Mouse (Mus musculus) heart, adult 18-20 months (tissue): ENCODE results near the gene S100a5. TPM values are rescaled to one million over a fixed set of nuclear protein-coding genes. Genes with fewer than 3 reads are reported as not detected.

Source experiments
- DNase-seq, 2 experiments: peaks; one replicate each; pipeline ENCODE4 v3.0.0; 2021 to 2022; ENCODE audit warnings: mixed read lengths in 1 of 2
- long read RNA-seq, 2 experiments: library from polyadenylated mRNA; stranded (forward); transcript quantifications; one replicate each; pipeline ENCODE4 v2.0.0; 2021
- total RNA-seq, 2 experiments: library from RNA; stranded (reverse); gene quantifications; 2 replicates each; pipeline ENCODE4 v1.2.3; 2021

S100a5 gene
- not detected for total RNA-seq
- long read RNA-seq, experiment 1 = 0 reads
- long read RNA-seq, experiment 2 = 0 reads

GRCm38 (mm10) chr3:90608223-90608622, at the start of gene S100a5:
TSS of gene S100a5 (plus strand) at chr3:90608523.
- DNase-seq = no peak

- DNase-seq = no peak
Observed at GRCm38 (mm10) chr3:90560008-90560628, 48.2 kb upstream of the S100a5 start, which contains the start of gene S100a3. TSS of gene S100a3 (plus strand) at chr3:90560578.

- DNase-seq = peak; percentile 50 to 65
Observed at GRCm38 (mm10) chr3:90574691-90575090, 33.6 kb upstream of the S100a5 start.

- DNase-seq = no peak
Observed at GRCm38 (mm10) chr3:90575320-90575719, 33.0 kb upstream of the S100a5 start.

GRCm38 (mm10) chr3:90576351-90577001, 31.8 kb upstream of the S100a5 start:
- DNase-seq = no peak

- no peak for DNase-seq
Observed at GRCm38 (mm10) chr3:90579433-90579832, 28.9 kb upstream of the S100a5 start.

- DNase-seq = no peak
Observed at GRCm38 (mm10) chr3:90581141-90581540, 27.2 kb upstream of the S100a5 start.

GRCm38 (mm10) chr3:90582156-90582555, 26.2 kb upstream of the S100a5 start:
- no peak for DNase-seq

- DNase-seq = no peak
Observed at GRCm38 (mm10) chr3:90582556-90582955, 25.8 kb upstream of the S100a5 start.

GRCm38 (mm10) chr3:90583893-90584292, 24.4 kb upstream of the S100a5 start:
- DNase-seq = peak in 1 of 2 experiments; percentile 72

GRCm38 (mm10) chr3:90585595-90585994, 22.7 kb upstream of the S100a5 start:
- peak; percentile 82 to 84 for DNase-seq

GRCm38 (mm10) chr3:90586016-90586643, 22.2 kb upstream of the S100a5 start:
- no peak for DNase-seq

GRCm38 (mm10) chr3:90586906-90587305, 21.4 kb upstream of the S100a5 start:
- peak; percentile 78 to 92 for DNase-seq

- peak; percentile 47 to 71 for DNase-seq
Observed at GRCm38 (mm10) chr3:90587361-90588101, 20.8 kb upstream of the S100a5 start.

- no peak for DNase-seq
Observed at GRCm38 (mm10) chr3:90589390-90589789, 18.9 kb upstream of the S100a5 start.

GRCm38 (mm10) chr3:90589947-90590346, 18.4 kb upstream of the S100a5 start, which contains the start of gene S100a2:
TSS of gene S100a2 (plus strand) at chr3:90590247.
- no peak for DNase-seq

- DNase-seq = no peak
Observed at GRCm38 (mm10) chr3:90594466-90594865, 13.9 kb upstream of the S100a5 start.

GRCm38 (mm10) chr3:90595556-90595955, 12.8 kb upstream of the S100a5 start:
- no peak for DNase-seq

- no peak for DNase-seq
Observed at GRCm38 (mm10) chr3:90596810-90597209, 11.5 kb upstream of the S100a5 start.

GRCm38 (mm10) chr3:90597736-90598135, 10.6 kb upstream of the S100a5 start:
- DNase-seq = no peak

GRCm38 (mm10) chr3:90598212-90598611, 10.1 kb upstream of the S100a5 start:
- DNase-seq = no peak

- DNase-seq = peak; percentile 51 to 76
Observed at GRCm38 (mm10) chr3:90599401-90599800, 8.9 kb upstream of the S100a5 start.
